Mouse (Mus musculus) erythroblast, embryonic 14.5 days (primary cell): ENCODE results near the gene Pde1a. TPM values are rescaled to one million over a fixed set of nuclear protein-coding genes. Genes with fewer than 3 reads are reported as not detected.

Experiments
- H3K27me3 ChIP-seq: 2 replicates; pipeline ENCODE4 v1.6.1; 2012; ENCODE audit warnings: inconsistent platforms; ENCODE audit not compliant: control insufficient read depth
- H3K36me3 ChIP-seq: 2 replicates; pipeline ENCODE4 v1.6.1; 2012; ENCODE audit warnings: mild to moderate bottlenecking, inconsistent platforms; ENCODE audit not compliant: control insufficient read depth
- H3K4me1 ChIP-seq: 2 replicates; pipeline ENCODE4 v1.6.1; 2012; ENCODE audit warnings: inconsistent platforms; ENCODE audit not compliant: control insufficient read depth
- H3K4me3 ChIP-seq: replicated peaks from 2 replicates; pipeline ENCODE3; 2012; ENCODE audit warnings: moderate library complexity, mild to moderate bottlenecking, inconsistent platforms
- H3K9me3 ChIP-seq: 2 replicates; pipeline ENCODE4 v1.6.1; 2012; ENCODE audit warnings: low read length, inconsistent platforms, mixed read lengths; ENCODE audit not compliant: control insufficient read depth
- GATA1 ChIP-seq: IDR thresholded peaks from 2 replicates; pipeline ENCODE4 v1.6.1; 2012; ENCODE audit warnings: low read length, inconsistent platforms, mixed read lengths
- TAL1 ChIP-seq: IDR thresholded peaks from 3 replicates; pipeline ENCODE4 v1.6.1; 2012; ENCODE audit warnings: low read length, inconsistent platforms, mixed read lengths
- polyA plus RNA-seq: library from polyadenylated mRNA; stranded (reverse); fragments of >175 nt; gene quantifications from 2 replicates; pipeline ENCODE4 v1.2.3, GENCODE M21; 2012

Pde1a gene
- polyA plus RNA-seq, 1 experiment: not detected

DNA sequence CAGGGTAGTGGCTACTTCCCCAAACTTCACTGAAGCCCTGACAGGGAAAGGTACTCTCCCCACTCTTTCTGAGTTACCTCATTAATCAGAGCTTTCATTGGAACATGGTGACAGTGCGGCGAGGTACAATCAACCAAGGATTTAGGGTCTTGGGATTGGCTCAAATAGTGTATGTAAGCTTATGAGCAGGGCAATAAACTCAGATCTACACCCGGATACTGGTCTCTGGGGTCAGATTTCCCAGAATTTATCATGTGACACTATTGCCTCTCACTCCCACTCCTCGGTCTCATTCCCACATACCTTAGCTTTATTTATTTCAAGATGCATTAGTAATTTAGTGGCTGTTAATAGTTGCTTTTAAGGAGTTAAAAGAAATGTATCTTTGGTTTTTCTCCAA, 303.4 kb downstream of the Pde1a start:
- Histone ChIP-seq H3K36me3 (no peaks in the 10 kb centered on the region), H3K27me3 (no peaks in the 10 kb centered on the region), H3K4me3 (no peak overlapping the region), H3K4me1 (no peaks in the 10 kb centered on the region), H3K9me3 (no peaks in the 10 kb centered on the region)
- TF ChIP-seq GATA1: no peak

DNA sequence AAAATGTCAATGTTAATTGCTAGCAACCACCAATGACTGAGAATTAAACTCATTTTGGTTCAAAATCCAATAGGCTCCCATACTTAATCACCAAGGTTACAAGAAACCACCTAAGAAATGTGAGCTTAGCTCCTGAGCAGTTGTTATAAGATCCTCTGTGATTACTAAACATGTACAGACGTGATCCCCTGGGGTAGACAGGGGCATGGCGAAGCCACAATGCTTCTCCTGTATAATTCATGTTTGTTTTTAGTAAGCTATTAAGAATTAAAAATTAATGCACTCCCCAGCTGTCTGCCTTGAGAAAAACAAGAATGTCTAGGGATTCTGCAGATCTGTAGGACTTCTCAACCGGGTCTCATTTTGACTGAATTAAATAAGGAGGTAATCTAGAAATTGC, 309.7 kb downstream of the Pde1a start:
- Histone ChIP-seq H3K36me3 (no peaks in the 10 kb centered on the region), H3K9me3 (no peaks in the 10 kb centered on the region), H3K4me1 (no peaks in the 10 kb centered on the region), H3K27me3 (no peaks in the 10 kb centered on the region), H3K4me3 (no peak overlapping the region)
- TF ChIP-seq GATA1 (no peak), TAL1 (no peak)

DNA sequence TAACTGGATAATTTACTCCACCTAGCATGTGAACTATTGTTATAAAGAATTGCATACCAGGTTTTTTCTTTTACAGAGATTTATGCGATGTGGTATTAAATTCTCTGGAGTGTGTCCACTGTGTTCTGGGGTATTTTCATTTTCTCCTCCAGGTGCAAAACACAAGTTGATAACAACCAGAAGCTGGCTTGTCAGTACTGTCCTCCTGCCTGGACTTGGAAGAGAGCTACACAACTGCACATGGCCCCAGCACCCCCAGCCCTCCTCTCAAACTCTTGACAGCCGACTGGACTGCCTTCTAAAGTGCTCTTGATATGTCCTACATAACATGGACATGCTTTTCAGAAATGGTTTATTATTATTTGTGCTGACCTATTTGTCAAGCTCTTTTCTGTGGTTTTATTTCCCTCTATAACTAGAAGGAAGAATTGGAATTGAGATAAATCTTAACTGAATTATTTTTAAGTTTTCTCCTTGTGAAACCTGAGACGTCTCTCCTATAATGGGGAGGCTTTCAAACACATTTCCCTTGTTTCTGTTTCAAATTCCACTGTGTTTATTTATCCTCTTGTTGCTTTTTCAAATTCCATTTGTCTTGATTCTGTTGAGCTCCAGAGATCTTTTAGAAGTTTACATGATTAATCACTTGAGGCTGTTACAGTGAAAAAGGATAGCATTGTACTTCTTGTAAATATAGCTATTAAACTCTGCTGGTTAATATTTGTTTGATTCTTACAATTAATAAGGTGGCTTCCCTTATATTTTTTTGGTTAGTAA, 313.4 kb downstream of the Pde1a start:
- H3K4me1 ChIP-seq: no peaks in the 10 kb centered on the region
- no peaks in the 10 kb centered on the region for H3K27me3 ChIP-seq
- no peaks in the 10 kb centered on the region for H3K36me3 ChIP-seq
- no peak overlapping the region for H3K4me3 ChIP-seq
- H3K9me3 ChIP-seq: no peaks in the 10 kb centered on the region
- TF ChIP-seq GATA1 (no peak), TAL1 (no peak)

DNA sequence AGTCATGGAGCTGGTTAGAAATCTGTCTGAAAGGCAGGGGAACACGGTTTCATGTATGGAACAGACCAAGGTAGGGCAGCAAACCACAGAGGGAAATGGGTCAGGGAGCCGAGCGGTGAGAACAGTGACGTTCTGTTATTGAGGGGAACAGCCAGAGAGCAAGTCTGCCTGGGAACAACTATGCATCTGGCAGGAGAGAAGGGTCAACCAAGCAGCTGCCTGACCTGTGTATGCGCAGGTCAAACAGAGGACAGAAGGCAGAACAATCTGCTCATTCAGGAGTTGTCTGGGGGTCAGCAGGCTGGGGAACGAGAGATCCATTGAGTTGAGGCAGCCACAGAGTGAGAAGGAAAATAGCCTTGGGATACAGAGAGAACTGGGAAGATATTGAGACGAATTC, 330.6 kb downstream of the Pde1a start:
- no peaks in the 10 kb centered on the region for H3K36me3 ChIP-seq
- no peaks in the 10 kb centered on the region for H3K27me3 ChIP-seq
- TF ChIP-seq TAL1 (no peak), GATA1 (no peak)
- no peaks in the 10 kb centered on the region for H3K9me3 ChIP-seq
- no peak overlapping the region for H3K4me3 ChIP-seq
- no peaks in the 10 kb centered on the region for H3K4me1 ChIP-seq

DNA sequence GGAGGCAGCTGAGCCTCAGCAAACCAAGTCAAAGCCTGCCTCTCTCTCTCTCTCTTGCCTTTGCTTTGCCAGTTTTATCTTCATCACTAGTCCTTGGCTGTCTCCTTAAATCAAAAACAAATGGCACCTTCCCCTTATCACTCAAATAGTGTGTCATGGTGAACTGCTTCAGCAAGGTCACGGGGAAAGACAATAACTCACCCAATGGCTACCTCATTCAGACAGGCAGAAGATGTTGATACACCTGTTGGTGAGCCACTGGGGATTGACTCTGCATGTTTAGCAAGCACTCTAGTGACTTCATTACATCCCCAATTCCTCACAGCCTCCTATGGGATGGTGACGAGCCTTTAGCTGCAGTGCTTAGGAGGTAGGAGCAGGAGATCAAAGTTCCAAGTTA, 331.8 kb downstream of the Pde1a start:
- Histone ChIP-seq H3K27me3 (no peaks in the 10 kb centered on the region), H3K36me3 (no peaks in the 10 kb centered on the region), H3K9me3 (no peaks in the 10 kb centered on the region), H3K4me1 (no peaks in the 10 kb centered on the region), H3K4me3 (no peak overlapping the region)
- no peak for TF ChIP-seq GATA1
- no peak for TF ChIP-seq TAL1

DNA sequence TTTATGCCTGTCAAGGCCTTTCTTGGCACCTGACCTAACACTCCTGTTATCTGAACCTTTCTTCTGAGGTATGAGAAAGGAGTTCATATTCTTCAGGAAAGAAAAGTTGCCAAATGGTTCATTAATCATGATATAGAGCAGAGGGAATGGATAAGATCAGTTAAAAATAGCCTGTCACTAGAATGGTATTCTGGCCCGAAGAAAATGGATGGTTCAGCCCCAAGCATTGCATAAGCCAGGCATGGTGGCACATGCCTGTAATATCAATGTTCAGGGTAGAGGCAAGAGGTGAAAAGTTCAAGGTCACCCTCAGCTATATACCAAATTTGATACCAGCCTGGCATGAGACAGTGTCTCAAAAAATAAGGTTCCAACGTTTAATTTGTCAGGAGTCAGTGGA, 336.1 kb downstream of the Pde1a start:
- no peaks in the 10 kb centered on the region for H3K27me3 ChIP-seq
- no peak for TF ChIP-seq TAL1
- no peak for TF ChIP-seq GATA1
- no peaks in the 10 kb centered on the region for H3K36me3 ChIP-seq
- H3K4me1 ChIP-seq: no peaks in the 10 kb centered on the region
- H3K9me3 ChIP-seq: no peaks in the 10 kb centered on the region
- no peak overlapping the region for H3K4me3 ChIP-seq

DNA sequence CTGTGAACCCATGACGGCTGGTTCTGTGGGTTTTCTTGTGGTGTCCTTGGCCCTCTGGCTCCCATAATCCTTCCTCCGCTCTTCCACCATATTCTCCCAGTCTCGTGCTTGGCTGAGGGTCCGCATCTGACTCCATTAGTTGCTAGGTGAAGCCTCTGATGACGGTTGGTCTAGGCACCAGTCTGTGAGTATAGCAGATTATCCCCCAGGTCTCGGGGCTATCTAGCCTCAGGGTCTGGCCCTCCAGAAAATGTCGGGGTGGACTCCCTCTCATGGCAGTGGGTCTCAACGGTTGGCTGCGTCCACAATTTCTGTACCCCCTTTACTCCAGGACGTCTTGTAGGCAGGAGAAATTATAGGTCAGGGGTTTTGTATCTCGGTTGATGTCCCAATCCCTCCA, 342.8 kb downstream of the Pde1a start:
- Histone ChIP-seq H3K27me3 (no peaks in the 10 kb centered on the region), H3K9me3 (no peaks in the 10 kb centered on the region), H3K4me1 (no peaks in the 10 kb centered on the region), H3K4me3 (no peak overlapping the region), H3K36me3 (no peaks in the 10 kb centered on the region)
- TF ChIP-seq TAL1 (no peak), GATA1 (no peak)

DNA sequence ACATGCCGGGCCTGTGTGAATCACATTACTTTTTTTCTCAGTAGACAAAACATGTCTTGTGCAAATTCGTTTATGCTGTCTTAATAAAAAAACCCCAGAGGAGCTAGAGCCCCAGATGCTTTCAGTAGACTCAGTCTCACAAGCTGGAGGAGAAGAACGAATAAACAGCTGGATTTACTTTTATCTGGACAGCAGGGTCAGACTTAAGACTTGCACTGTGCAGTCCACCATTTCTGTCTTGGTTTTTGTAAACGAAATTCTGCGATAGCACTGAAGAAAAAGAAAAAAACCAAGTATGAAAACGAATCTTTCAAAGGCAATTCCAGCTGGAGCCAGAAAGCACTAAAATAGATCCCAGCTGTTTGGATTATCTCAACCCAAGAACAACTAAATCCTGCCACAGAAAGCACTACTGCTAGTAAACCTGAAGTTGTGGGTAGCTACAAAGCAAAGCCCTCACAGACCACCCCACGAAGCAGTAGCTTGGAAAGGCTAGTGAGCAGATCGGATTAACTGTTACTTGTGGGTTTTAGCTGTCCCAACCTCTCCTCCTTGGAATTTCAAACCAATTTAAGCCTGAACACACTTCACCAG, 343.6 kb downstream of the Pde1a start:
- TF ChIP-seq TAL1 (no peak), GATA1 (no peak)
- H3K27me3 ChIP-seq: no peaks in the 10 kb centered on the region
- no peaks in the 10 kb centered on the region for H3K36me3 ChIP-seq
- H3K4me3 ChIP-seq: no peak overlapping the region
- no peaks in the 10 kb centered on the region for H3K4me1 ChIP-seq
- no peaks in the 10 kb centered on the region for H3K9me3 ChIP-seq

Other genes with a start within 250 kb of the Pde1a start
- 0.07 TPM in 1 of 2 replicates, not detected in the other for gene Prdx6b, start 163.0 kb upstream of the Pde1a start, polyA plus RNA-seq
- gene Dnajc10, start 186.0 kb upstream of the Pde1a start, polyA plus RNA-seq: 0.18 and 0.37 TPM in 2 replicates